Mouse (Mus musculus) mouse embryonic stem cell (cell line): Measurements from ENCODE around the gene Arsg.
"Not testable (repeated sequence)": the region's sequence is repeated elsewhere in the genome, so short reads cannot be mapped to it uniquely, and the experiment has no call there.

Experiments used
- in situ Hi-C, 2 experiments: fragments of 300-500 bp; cut with MboI; formaldehyde crosslinking; loops; 1 replicate in 1 of 2; 3 replicates in 1 of 2; pipeline ENCODE4 v1.14.3; 2019 to 2020; ENCODE audit warnings: low sequenced_read_pairs in 2 of 2, low pct_unique_long_range_greater_than_20kb in 1 of 2, mixed read lengths in 1 of 2; ENCODE audit not compliant: unreplicated experiment in 1 of 2

The Arsg gene

DNA sequence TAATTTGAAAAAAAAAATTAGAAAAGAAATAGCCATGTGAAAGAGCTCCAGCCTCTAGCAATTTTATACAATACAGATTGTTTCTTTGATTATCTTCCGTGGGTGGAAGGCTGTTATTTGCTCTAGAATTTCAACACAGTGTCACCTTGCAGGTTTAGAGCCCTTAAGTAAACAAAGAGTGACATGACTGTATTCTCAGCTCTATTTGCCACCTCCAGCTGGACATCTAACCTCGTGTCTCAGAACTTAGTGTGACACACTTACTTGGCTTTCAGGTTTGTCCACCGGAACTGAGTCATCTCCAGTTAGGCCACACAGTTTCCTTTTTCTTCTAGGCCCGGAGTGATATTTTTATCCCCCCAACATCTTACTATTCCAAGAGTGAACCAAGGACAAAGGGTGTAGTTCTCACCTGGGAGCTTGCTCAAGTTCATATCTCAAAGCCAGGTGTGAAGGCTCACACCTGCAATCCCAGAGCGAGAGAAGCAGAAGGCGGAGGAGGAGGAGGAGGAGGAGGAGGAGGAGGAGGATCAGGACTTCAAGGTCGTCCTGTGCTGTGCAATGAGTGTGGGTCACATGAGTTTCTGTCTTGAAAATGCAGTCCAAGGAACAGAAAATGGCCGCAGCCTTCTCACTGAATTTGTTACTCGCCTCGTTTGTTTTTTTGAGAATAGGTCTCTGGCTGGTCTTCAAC lies 15.0 kb downstream of the Arsg start:
- in situ Hi-C loops, result no loop called here

DNA sequence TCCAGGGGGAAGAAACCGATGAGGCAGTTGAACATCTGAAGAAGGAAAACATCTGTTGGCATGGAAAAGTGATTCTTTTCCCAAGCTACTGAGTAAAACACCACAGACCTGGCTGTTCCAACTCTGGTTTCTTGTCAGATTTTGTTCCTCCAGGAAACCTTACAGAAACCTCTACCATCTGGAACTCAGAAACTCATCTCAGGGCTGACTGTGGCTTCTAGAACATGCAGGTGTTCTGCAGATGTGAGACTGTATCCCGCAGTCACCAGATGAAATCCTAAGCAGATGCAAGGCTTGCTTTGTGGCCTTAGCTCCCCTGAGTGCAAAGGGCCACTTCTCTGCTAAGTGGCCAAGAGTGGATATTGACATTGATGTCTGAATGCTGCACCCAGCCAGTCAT lies 16.6 kb downstream of the Arsg start:
- in situ Hi-C loops, result no loop called here

DNA sequence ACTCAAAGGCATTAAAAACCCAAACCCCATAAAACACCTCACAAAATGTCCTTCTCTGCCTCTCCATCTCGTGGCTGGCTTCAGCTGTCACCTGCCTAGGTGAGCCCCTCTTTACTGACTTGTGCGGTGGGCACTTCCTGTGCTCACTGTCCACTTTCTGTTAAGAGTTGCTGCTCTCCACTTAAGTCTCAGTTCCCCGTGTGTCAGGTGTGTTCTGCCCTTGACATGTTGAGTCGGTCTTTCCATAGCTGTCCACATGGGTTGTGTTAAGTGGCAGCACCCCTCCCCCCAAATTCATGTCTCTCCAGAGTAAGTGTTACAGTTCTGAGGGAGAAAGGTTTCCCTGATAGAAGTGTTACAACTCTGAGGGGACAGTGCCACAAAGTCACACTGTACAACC lies 18.7 kb downstream of the Arsg start:
- in situ Hi-C loops, result no loop called here

DNA sequence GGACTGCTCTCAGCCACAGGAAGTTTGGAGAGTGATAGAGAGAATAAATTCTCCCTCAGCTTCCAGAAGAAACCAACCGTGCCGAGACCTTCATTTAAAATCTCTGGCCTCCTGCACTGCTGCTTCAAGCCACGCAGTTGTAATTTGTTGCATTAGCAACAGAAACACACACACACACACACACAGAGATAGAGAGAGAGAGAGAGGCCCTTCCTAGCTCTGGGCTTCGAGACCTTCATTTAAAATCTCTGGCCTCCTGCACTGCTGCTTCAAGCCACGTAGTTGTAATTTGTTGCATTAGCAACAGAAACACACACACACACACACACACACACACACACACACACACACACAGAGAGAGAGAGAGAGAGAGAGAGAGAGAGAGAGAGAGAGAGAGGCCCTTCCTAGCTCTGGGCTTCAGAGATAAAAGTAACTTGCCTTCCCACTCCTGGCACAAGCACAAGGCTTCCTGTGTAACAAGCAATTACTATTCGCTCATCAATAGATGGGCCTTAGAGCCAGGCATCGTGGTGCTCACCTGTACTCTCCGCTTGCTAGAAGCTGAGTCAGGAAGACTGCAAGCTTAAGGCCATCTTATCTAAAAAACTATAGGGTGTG lies 19.8 kb downstream of the Arsg start:
- in situ Hi-C loops, result not testable (repeated sequence)

DNA sequence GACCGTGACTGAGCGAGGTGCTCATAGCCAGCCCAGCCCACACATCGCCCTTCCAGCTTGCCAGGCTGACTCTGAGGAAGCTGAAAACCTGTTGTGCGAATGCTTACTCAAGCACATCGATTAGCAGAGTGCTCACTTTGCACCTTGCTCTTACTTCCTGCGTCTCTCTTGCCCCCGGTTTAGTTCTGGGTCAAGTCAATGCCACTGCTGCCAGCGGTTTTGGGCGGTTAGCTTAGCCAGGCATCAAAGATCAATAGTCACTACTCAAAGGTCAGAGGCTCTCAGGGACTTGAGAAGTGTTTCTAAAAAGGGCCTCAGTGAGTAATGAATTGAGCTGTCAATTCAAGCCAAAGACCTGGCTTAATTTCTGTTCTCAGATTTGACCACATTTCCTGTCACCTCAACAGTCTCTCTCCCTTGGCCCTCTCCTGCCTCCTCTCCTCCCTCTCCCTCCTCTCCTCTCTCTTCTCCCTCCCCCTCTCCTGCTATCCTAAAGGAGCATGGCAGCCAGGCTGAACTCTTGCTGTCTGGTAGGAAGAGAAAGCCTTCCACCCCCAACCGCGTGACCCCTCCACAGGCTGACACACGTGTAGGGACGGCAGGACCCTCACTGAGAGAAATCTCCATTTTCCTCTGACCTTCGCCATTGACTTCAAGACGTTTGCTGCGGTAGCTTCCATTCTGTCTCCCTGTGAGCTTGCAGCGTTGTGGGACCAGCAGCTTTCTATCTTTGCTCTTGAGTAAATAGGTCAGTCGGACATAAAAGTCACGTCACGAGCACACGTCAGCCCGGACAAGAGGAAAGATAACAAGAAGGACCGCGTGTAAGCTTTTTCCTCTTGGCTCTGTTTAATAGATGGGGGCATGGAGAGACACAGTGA lies 22.0 kb downstream of the Arsg start:
- in situ Hi-C loops, result no loop called here

DNA sequence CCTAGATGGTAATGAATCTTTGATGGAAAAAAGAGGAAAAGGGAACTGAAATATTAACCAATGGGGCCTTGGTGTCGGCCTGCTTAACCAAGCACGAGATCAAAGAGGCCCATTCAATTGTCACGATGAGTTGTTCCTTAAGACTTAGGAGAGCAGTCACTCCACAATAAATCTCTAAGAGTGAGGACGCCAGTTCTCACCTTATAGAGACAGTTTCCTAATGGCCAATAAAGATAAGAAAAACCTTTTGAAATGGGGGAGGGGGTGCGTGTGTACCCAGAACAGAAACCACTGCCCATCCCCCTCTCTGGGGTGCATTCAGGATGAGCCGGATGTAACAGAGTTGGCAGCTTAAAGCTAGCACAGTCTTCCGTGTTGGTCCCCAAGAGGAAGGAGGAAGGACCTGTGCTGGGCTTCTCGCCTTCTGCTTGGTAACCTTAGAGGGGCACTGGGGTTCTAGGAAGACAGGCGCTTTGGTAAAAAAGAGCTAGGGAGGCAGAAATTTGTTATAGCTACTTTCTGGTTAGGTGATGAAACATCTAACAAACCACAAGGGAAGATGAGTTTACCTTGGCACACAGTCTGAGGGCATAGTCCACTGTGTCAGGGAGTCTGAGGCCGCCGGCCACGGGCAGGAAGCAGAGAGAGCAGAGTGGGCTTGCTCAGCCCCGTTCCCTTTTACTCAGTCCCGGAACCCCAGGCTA lies 22.7 kb downstream of the Arsg start:
- in situ Hi-C loops, result no loop called here

DNA sequence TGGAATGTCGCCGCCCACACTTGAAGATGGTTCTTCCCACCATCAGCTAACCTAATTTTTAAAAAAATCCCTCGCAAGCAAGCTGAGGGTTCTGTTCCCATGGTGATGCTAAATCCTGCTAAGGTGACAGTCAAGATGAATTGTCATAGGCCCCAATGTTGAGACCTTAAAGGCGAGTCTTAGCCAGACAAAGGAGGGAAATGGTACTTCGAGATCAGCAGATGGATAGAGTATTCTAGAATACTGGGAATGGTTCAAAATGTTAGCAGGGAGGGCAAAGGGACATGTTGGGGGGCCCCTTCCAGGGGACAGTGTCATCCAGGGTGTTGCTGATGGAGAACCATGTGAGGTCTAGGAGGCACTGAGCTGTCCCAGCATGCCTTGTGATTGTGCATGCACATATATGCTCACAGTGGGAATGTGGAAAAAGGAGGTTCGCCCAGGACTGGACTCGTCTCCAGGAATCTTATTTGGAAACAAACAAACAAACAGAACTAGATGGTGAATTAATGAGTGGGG lies 23.4 kb downstream of the Arsg start:
- in situ Hi-C loops, result no loop called here

DNA sequence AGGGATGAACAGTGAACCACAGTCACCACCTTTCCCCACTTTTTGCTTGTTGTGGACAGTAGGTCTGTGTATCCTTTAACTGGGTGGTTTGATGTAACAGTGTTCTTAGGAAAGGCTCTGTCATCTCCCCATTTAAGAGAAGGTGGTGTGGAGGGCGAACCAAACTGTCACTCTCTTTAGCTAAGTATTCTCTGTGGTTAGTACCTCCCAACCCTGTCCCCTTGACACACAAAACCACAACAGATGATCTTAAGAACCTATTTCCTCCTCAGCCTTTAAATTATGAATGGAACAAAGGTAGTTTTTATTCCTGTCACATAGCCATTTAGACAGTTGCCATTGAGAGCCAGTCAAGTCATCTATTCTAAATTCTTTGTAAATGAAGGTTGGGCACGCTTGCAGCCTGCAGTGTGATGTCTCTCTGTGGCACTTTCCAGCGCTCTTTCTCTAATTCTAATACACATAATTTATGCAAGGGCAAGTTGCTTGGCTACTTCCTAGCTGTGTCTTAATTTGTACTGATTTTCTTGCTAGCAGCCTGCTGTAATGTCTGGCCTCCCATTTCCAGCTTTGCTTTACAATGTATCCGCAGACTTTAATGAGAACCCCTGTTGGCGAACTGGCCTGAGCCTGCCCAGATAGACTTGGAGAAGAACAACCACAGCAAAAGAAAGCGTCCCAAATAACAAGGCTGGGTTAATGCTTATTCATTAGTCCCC lies 24.0 kb downstream of the Arsg start:
- in situ Hi-C loops, result no loop called here

DNA sequence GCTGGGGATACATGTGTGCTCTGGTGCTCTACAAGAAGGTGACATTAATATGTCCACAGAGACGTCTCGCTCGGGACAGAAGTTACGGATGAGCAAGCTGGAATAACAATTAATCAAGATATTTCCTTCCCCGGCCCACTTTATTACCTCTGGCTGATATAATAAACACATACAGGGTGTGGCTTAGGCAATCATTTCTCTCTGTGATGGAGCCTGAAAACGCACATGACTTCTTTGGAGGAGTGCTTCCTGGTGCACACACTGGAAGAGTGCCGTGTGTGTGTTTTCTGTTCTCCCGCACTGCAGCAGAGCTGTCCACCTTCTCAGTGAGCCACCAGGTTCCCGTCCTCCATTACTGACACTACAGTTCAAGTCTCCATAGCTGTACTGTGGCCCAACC lies 24.8 kb downstream of the Arsg start:
- in situ Hi-C loops, result no loop called here

DNA sequence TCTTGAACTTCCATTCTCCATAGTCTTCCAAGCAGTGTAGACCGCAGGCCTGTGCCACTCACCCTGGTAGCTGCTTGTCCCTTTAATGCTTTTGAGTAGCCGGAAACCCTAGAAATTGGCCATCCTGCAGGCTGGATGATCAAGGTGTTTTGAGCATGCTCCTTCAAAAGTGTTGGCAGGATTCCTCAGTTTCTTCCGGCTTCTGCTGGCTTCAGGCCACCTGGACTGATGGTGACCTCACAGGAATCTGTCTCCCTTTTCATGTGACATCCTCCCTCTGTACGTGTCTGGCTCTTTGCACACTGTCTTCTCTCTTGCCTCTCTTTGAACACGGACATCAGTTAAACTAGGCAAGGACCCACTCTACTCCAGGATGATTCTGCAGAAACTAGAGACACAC lies 27.0 kb downstream of the Arsg start:
- in situ Hi-C loops, result no loop called here

DNA sequence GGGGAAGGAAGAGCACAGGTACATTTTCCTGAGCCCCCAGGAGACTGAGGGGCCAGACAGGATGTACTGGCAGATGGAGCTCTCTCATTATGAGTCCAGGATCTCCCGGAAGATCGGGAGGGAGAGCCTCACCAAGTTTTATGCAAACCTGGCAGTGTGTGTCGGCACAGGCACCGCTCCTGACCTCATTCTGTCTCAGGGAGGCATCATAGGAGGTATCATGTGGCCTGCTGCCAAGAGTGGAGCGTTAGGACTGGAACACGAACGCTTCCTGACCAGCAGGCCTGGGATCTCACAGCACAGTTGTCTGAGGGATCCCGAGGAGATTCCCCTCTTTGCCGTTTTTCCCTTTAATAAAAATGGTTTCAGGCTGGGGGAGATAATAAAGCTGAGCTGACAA lies 31.8 kb downstream of the Arsg start:
- in situ Hi-C loops, result no loop called here

DNA sequence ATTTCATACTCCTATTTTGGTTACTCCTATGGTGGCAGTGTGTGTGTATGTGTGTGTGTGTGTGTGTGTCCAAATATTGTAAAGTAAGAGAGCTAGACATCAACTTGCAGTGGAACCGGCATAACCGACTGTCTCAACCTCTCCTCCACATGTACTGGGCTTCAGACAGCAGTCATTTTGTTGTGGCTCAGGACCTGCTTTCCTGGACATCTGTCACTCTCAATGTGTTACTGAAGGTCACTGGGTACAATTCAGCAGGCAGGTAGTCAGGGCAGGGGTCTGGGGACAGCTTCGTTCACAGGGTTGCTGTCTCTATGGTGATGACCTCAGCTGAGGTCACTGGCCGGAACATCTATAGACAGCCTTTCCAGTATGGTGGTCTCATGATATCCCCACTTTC lies 32.6 kb downstream of the Arsg start:
- in situ Hi-C loops, result no loop called here

DNA sequence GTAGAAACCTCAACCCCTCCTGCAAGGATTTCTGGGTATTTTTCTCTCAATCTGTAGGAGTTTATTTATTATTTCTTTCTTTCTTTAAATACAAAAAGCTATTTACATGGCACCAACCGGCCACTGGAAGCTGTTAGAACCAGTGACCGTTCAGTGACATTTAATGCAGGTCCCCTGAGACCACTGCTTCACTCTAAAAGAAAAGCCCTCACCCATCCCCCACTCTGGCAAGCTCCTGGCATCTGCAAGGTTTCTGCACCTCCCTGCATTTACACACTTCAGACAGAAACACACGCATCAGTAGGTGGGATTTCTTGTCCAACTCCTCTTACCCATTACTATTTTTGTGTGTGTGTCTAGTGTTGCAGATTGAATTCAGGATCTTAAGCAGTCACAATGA lies 33.9 kb downstream of the Arsg start:
- in situ Hi-C loops, result no loop called here

DNA sequence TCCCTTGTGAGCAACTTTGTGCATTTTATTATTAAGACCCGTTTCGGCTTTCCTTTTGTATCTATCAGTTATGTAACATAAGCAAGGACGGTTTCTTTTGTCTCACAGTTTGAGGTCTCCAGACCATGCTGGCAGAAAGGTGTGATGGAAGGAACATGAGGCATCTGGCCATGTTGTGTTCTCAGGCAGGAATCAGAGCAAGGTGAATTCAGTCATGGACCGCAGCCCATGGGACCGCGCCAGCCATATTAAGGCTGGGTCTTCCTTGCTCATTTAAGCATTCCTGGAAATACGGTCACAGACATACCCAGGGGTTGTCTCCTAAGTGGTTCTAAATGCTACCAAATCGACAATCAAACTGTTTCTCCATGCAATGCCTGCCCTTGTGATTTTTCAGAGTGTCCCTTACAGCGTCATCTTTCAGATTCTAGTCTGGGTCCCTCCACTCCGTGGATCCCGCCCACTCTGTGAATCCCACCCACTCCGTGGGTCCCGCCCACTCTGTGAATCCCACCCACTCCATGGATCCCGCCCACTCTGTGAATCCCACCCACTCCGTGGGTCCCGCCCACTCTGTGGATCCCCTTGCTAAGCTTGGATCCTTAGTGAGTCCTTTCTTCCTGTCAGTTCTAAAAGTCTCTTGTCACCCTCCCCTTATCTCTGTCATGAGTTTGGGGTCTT lies 40.0 kb downstream of the Arsg start:
- in situ Hi-C loops, result no loop called here

DNA sequence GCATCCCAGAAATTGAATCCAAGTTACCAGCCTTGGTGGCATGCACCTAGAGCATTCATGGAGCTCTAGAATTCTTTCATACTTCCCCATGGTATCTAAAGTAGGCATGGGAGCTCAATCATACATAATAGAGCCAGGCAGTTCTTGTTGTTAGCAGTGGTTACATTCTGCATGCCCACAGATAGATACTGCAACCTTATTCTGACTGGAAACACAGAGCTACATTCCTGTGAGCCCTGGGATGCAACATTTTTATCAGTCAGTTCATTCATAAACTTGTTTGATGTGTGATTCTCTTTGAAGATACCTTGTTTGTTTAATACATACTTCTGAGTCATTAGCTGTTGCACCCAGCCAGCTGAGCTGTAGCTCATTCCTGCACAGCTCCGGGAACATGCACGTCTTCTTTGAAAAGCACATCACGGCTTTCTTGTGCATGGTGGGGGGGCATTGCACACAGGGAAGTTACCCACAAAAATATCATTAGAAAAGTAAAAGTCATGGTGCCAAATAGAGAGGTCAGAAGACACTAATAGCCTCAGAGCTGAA lies 41.0 kb downstream of the Arsg start:
- in situ Hi-C loops, result no loop called here

DNA sequence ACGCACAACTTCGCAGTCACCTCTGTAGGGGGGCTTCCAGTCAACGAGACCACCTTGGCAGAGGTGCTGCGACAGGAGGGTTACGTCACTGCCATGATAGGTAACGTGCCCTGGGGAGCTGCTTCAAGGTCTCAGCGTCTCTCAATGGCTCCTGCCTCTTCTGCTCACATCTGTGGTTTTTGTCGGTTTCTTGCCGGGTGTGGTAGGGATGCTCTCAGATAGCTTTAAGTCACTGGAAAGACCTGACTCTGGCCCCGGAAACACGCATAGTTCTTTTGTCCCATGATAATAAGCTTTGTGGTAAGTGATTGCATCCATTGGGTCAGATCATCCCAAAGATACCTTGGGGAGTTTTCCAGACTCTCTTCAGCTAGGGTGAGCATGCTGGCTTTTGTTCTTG lies 44.2 kb downstream of the Arsg start:
- in situ Hi-C loops, result no loop called here

DNA sequence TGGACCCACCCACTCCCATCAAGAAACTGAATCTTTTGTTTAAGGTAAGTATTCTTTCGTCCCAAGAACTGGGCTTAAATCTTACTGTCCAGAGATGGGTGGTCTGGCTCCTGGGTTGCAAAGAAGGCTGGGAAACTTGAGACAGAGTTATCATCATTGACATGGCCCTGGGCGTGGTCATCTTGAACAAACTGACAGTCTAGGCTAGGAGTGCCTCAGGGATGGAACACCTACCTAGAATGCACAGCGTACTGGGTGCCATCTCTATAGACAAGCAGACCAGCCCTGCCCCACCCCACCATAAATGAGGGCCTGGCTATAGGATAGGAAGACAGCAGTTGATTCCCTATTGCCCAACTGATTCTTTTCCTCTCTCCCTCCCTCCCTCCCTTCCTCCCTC lies 44.6 kb downstream of the Arsg start:
- in situ Hi-C loops, result no loop called here

DNA sequence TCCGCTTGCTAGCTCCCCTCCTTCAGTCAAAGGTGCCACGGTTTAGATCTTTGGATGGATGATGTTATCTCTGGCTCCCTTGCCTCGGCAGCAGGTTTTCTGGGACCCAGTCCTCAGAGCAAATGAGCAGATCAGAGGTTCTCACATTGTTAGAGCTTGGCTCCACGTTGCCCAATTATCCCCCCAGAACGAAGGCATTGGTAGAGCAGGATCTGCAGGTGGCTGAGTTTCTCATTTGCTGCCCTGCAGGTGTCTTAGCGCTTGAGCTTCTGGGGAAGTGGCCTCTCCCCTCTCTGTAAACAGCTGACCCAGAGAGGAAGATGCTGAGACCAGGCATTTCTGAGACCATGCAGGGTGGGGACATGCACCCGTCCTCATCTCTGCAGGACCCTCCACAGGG lies 47.8 kb downstream of the Arsg start:
- in situ Hi-C loops, result no loop called here
